Mouse (Mus musculus) lung, postnatal 0 days (tissue): ENCODE results near the gene Ddx3x.

Experiments
- CTCF ChIP-seq: IDR thresholded peaks from 2 replicates; pipeline ENCODE4 v1.5.1; 2016; ENCODE audit warnings: antibody characterized with exemption, mild to moderate bottlenecking
- EP300 ChIP-seq: IDR thresholded peaks from 2 replicates; pipeline ENCODE4 v1.6.1; 2016; ENCODE audit warnings: antibody characterized with exemption, mild to moderate bottlenecking, control low read depth

DNA sequence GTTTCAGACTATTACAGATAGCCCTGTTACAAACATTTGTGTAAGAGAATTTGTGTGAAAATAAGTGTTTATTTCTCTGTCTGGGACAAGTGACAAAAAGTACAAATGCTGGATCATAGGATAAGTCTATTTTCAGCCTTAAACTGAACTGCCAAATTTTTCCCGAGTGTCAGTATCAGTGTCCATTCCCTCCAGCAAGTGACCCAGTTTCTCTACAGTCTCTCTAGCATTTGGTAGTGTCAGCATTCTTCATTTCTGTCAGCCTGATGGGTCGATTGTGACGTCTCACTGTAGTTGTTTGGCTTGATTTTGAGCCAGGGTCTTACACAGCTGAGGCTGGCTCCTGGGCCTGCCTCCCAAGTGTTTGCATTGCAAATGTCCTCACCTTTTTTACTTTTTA lies 17.4 kb upstream of the Ddx3x start:
- no peak for TF ChIP-seq CTCF
- no peak for TF ChIP-seq EP300
